Mouse (Mus musculus): ENCODE data around the gene Armh1. TPM values are rescaled to one million over a fixed set of nuclear protein-coding genes. Genes with fewer than 3 reads are reported as not detected.

Armh1 gene
- polyA plus RNA-seq, 1 experiment from 2014 or later: 1.1 TPM

- H3K4me3 ChIP-seq: no peak overlapping the region
- H3K4me2 ChIP-seq: no peak overlapping the region
- H3K27ac ChIP-seq: no peak overlapping the region
- H3K36me3 ChIP-seq: no peaks in the 10 kb centered on the region
- H3K4me1 ChIP-seq: 0 out of 2 replicates have a peak, but pooled peaks cover 6% of the 10 kb centered on the region
- H3K27me3 ChIP-seq: no peaks in the 10 kb centered on the region
- ATAC-seq (ENCODE audit: borderline replicate concordance, extremely low read depth, low FRiP score, low TSS enrichment): no peak
- no peak overlapping the region for H3K9ac ChIP-seq
- no peaks in the 10 kb centered on the region for H3K9me3 ChIP-seq
- WGBS: 51% methylated on average over 5 of the region's 5 CpGs
Observed at GRCm38 (mm10) chr4:117217029-117217428, 34.9 kb downstream of the Armh1 start.

- Histone ChIP-seq H3K9me3 (no peaks in the 10 kb centered on the region), H3K27me3 (no peaks in the 10 kb centered on the region), H3K4me2 (no peak overlapping the region), H3K27ac (no peak overlapping the region), H3K9ac (no peak overlapping the region), H3K4me1 (0 out of 2 replicates have a peak, but pooled peaks cover 6% of the 10 kb centered on the region), H3K4me3 (no peak overlapping the region), H3K36me3 (no peaks in the 10 kb centered on the region)
- WGBS: 73% methylated on average over 6 of the region's 6 CpGs
- ATAC-seq (ENCODE audit: borderline replicate concordance, extremely low read depth, low FRiP score, low TSS enrichment): no peak
Observed at GRCm38 (mm10) chr4:117214250-117214649, 37.7 kb downstream of the Armh1 start.

- ATAC-seq (ENCODE audit: borderline replicate concordance, extremely low read depth, low FRiP score, low TSS enrichment): peak; percentile 73; the same call in 1 of the 2 replicates
- WGBS: 3% methylated on average over 20 of the region's 20 CpGs
- H3K4me3 ChIP-seq: no peak overlapping the region
- H3K4me2 ChIP-seq: peak overlapping the region; percentile 33
- no peaks in the 10 kb centered on the region for H3K36me3 ChIP-seq
- H3K27ac ChIP-seq: peak overlapping the region; percentile 16; the same call in 1 of the 2 replicates
- H3K9ac ChIP-seq: peak overlapping the region; percentile 26; the same call in 1 of the 2 replicates
- no peaks in the 10 kb centered on the region for H3K4me1 ChIP-seq
- H3K27me3 ChIP-seq: no peaks in the 10 kb centered on the region
- H3K9me3 ChIP-seq: no peaks in the 10 kb centered on the region
Observed at GRCm38 (mm10) chr4:117210147-117211074, 41.5 kb downstream of the Armh1 start.

- Histone ChIP-seq H3K9me3 (no peaks in the 10 kb centered on the region), H3K4me2 (no peak overlapping the region), H3K9ac (no peak overlapping the region), H3K27ac (no peak overlapping the region), H3K36me3 (no peaks in the 10 kb centered on the region), H3K4me1 (no peaks in the 10 kb centered on the region), H3K27me3 (no peaks in the 10 kb centered on the region), H3K4me3 (no peak overlapping the region)
- WGBS: 62% methylated on average over 6 of the region's 6 CpGs
- no peak for ATAC-seq (ENCODE audit: borderline replicate concordance, extremely low read depth, low FRiP score, low TSS enrichment)
Observed at GRCm38 (mm10) chr4:117209592-117209991, 42.3 kb downstream of the Armh1 start.

- no peak overlapping the region for H3K4me3 ChIP-seq
- ATAC-seq (ENCODE audit: borderline replicate concordance, extremely low read depth, low FRiP score, low TSS enrichment): 0 out of 2 replicates have a peak, but pooled peaks have one; percentile 16
Observed at GRCm38 (mm10) chr4:117202992-117203354, 49.0 kb downstream of the Armh1 start.

GRCm38 (mm10) chr4:117202046-117202991 lies 49.6 kb downstream of the Armh1 start:
- Histone ChIP-seq H3K27me3 (no peaks in the 10 kb centered on the region), H3K9me3 (no peaks in the 10 kb centered on the region), H3K36me3 (no peaks in the 10 kb centered on the region), H3K4me1 (no peaks in the 10 kb centered on the region), H3K27ac (peak overlapping the region; percentile 79), H3K4me2 (peak overlapping the region; percentile 52), H3K9ac (peak overlapping the region; percentile 20; the same call in 1 of the 2 replicates), H3K4me3 (peak overlapping the region; percentile 27)
- ATAC-seq (ENCODE audit: borderline replicate concordance, extremely low read depth, low FRiP score, low TSS enrichment): peak; percentile 89
- WGBS: 1% methylated on average over 25 of the region's 25 CpGs

More at GRCm38 (mm10) chr4:117202992-117203354, 49.0 kb downstream of the Armh1 start:
- Histone ChIP-seq H3K9ac (peak overlapping the region; percentile 20; the same call in 1 of the 2 replicates), H3K4me2 (peak overlapping the region; percentile 52), H3K36me3 (no peaks in the 10 kb centered on the region), H3K9me3 (no peaks in the 10 kb centered on the region), H3K4me1 (no peaks in the 10 kb centered on the region), H3K27me3 (no peaks in the 10 kb centered on the region), H3K27ac (peak overlapping the region; percentile 79)
- WGBS: 47% methylated on average over 4 of the region's 4 CpGs

- no peak overlapping the region for H3K9ac ChIP-seq
- H3K9me3 ChIP-seq: no peaks in the 10 kb centered on the region
- H3K27ac ChIP-seq: no peak overlapping the region
- no peaks in the 10 kb centered on the region for H3K36me3 ChIP-seq
- H3K27me3 ChIP-seq: no peaks in the 10 kb centered on the region
- 92% methylated on average over 14 of the region's 14 CpGs for WGBS
- no peak overlapping the region for H3K4me3 ChIP-seq
- no peak overlapping the region for H3K4me2 ChIP-seq
- peaks cover 11% of the 10 kb centered on the region; the same call in 1 of the 2 replicates for H3K4me1 ChIP-seq
- no peak for ATAC-seq (ENCODE audit: borderline replicate concordance, extremely low read depth, low FRiP score, low TSS enrichment)
Observed at GRCm38 (mm10) chr4:117191804-117192203, 60.1 kb downstream of the Armh1 start.

GRCm38 (mm10) chr4:117190660-117191059 lies 61.3 kb downstream of the Armh1 start:
- Histone ChIP-seq H3K27ac (peak overlapping the region; percentile 80), H3K9me3 (no peaks in the 10 kb centered on the region), H3K4me2 (no peak overlapping the region), H3K4me1 (peaks cover 11% of the 10 kb centered on the region; the same call in 1 of the 2 replicates), H3K27me3 (no peaks in the 10 kb centered on the region), H3K4me3 (no peak overlapping the region), H3K36me3 (no peaks in the 10 kb centered on the region), H3K9ac (no peak overlapping the region)
- no peak for ATAC-seq (ENCODE audit: borderline replicate concordance, extremely low read depth, low FRiP score, low TSS enrichment)
- WGBS: 57% methylated on average over 7 of the region's 7 CpGs

GRCm38 (mm10) chr4:117189856-117190543 lies 61.9 kb downstream of the Armh1 start:
- H3K4me2 ChIP-seq: peak overlapping the region; percentile 55
- H3K4me1 ChIP-seq: peaks cover 11% of the 10 kb centered on the region; the same call in 1 of the 2 replicates
- peak overlapping the region; percentile 35 for H3K9ac ChIP-seq
- peak overlapping the region; percentile 36 for H3K4me3 ChIP-seq
- peak overlapping the region; percentile 80 for H3K27ac ChIP-seq
- no peaks in the 10 kb centered on the region for H3K36me3 ChIP-seq
- 2% methylated on average over 9 of the region's 9 CpGs for WGBS
- H3K9me3 ChIP-seq: no peaks in the 10 kb centered on the region
- peak; percentile 90 for ATAC-seq (ENCODE audit: borderline replicate concordance, extremely low read depth, low FRiP score, low TSS enrichment)
- H3K27me3 ChIP-seq: no peaks in the 10 kb centered on the region

- Histone ChIP-seq H3K9me3 (no peaks in the 10 kb centered on the region), H3K9ac (peak overlapping the region; percentile 35), H3K4me1 (peaks cover 11% of the 10 kb centered on the region; the same call in 1 of the 2 replicates), H3K4me3 (peak overlapping the region; percentile 36), H3K4me2 (peak overlapping the region; percentile 55), H3K27ac (peak overlapping the region; percentile 80), H3K36me3 (no peaks in the 10 kb centered on the region), H3K27me3 (no peaks in the 10 kb centered on the region)
- under 1% methylated on average over 16 of the region's 16 CpGs for WGBS
- ATAC-seq (ENCODE audit: borderline replicate concordance, extremely low read depth, low FRiP score, low TSS enrichment): peak; percentile 71; the same call in 1 of the 2 replicates
Observed at GRCm38 (mm10) chr4:117189382-117189855, 62.5 kb downstream of the Armh1 start.

GRCm38 (mm10) chr4:117188969-117189368 lies 63.0 kb downstream of the Armh1 start:
- WGBS: 54% methylated on average over 3 of the region's 3 CpGs
- Histone ChIP-seq H3K9me3 (no peaks in the 10 kb centered on the region), H3K36me3 (no peaks in the 10 kb centered on the region), H3K4me2 (peak overlapping the region; percentile 55), H3K4me1 (peaks cover 11% of the 10 kb centered on the region; the same call in 1 of the 2 replicates), H3K27me3 (no peaks in the 10 kb centered on the region), H3K27ac (peak overlapping the region; percentile 80), H3K9ac (peak overlapping the region; percentile 35), H3K4me3 (peak overlapping the region; percentile 36)
- no peak for ATAC-seq (ENCODE audit: borderline replicate concordance, extremely low read depth, low FRiP score, low TSS enrichment)
